Mouse (Mus musculus): ENCODE data around the gene Mkln1. TPM values are rescaled to one million over a fixed set of nuclear protein-coding genes. Genes with fewer than 3 reads are reported as not detected.

The Mkln1 gene
- total RNA-seq (2021): 100 to 1,000 TPM; 123 to 140 TPM
- long read RNA-seq, experiment 1, full-length matches to known transcripts: 45 of 75 reads
- long read RNA-seq, experiment 1, partial matches to known transcripts: 0 of 75 reads
- long read RNA-seq, experiment 1, other reads (novel, unspliced or antisense): 30 of 75 reads
- long read RNA-seq, experiment 2, full-length matches to known transcripts: 82 of 115 reads
- long read RNA-seq, experiment 2, partial matches to known transcripts: 25 of 115 reads
- long read RNA-seq, experiment 2, other reads (novel, unspliced or antisense): 8 of 115 reads

GRCm38 (mm10) chr6:31398431-31399205, at the start of gene Mkln1:
Gene Mkln1, plus strand, starts transcription at chr6:31398735.
- DNase-seq: peak; percentile 92

GRCm38 (mm10) chr6:31356444-31357191, 41.9 kb upstream of the Mkln1 start:
- DNase-seq: peak; percentile 31

DNA sequence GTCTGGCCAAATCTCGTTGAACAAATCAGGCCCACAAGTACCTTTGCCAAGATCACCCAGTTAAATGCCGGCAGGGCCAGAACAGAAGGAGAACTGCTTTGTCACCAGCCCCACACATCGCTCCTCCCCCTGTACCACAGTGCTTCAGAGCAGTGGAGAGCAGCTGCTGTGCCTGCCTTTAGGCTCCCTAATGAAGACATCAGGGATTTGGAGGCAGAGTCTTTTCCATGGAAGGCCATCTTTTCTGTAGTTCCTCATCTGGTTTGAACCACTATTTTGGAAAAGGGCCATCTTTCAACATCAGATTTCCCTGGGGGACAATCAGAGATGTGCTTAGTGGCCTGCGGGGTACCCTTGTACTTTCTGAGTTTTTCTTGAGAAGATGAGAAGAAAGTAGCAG, 41.2 kb upstream of the Mkln1 start:
- peak; percentile 73 for DNase-seq

DNA sequence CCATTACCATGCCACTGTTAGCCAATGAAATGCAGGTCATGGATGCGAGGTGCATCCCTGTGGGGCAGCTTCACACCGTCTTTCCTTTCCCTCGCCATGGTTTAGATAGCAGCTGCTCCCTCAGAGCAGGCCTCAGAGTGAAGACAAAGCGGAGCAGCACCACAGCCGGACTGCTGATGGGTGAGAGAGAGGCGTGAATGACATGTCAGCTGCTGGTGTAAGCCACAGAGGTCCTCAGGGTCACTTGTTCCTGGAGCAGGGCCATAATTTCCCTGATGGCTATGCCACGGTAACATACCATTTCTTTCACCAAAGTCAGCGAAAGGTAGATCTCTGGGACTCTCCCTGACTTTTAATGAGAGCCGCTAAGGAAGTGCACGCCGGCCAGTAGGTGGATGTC, 35.9 kb upstream of the Mkln1 start:
- no peak for DNase-seq

GRCm38 (mm10) chr6:31364399-31364798, 34.1 kb upstream of the Mkln1 start:
- DNase-seq: no peak

DNA sequence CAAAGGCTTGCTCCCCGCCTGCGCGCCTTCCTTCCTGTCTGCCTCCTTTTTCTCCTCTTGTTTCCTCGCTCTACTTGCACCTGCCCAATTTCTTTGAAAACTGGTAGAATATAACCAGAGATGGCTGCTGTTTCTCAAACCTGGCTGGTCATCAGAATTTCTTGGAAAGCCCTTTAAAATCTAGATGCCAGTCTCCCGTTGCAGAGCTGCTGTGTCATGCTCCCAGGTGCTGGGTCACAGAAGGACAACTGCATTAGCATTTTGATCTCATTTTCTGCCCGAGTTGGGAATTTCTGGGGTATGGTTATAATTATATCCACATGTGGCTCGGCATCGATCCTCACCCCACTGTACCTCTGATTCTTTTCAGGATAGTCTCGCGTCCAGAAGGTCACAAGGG, 30.6 kb upstream of the Mkln1 start:
- DNase-seq: no peak

- no peak for DNase-seq
These were observed 30.0 kb upstream of the Mkln1 start for GRCm38 (mm10) chr6:31368559-31368958.

GRCm38 (mm10) chr6:31369875-31370274, 28.7 kb upstream of the Mkln1 start:
- peak; percentile 34 for DNase-seq

DNA sequence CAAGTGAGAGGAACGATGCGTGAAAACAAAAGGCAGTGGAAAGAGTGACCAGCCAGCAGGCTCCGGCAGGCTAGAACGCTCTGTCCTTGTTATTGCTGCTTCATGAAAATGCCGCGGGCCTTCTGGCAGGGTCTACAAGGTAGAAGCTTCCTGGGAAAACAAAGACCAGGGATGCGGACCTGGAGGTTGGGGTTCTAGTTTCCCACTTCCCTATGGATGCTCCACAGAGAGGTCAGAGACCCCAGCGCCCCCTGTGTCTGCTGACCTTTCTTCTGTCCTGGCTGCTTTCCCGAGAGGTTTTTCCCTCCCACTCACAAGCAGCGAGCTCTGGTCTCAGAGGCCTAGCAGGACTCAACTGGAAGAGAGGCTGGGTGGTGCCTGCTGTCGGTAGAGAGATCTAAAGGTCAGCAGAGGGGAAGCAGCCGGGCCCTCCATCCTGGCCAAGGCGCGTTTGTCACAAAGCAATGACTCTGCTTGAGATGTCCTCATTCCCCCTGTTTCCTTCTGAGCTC, 27.9 kb upstream of the Mkln1 start:
- peak; percentile 39 for DNase-seq

- DNase-seq: peak; percentile 36
These were observed 27.4 kb upstream of the Mkln1 start for GRCm38 (mm10) chr6:31371140-31371539.

DNA sequence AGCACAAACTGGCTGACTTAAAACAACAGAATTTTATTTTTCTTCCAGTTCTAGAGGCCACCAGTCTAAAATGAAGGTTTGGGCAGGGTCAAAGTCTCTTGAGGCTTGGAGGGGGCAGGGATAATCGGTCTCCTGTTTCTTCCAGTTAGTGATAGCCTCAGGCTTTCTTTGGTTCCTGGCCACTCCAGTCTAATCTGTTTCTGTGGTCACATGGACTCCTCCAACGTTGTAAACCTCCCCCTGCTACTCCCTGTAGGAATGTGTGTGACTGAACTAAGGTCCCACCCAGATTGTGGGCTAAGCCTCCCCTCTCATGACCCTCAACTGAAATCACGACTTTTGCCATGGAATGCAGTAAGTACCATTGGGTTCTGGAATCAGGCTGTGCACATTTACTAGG, 25.9 kb upstream of the Mkln1 start:
- DNase-seq: no peak

- DNase-seq: no peak
These were observed 25.4 kb upstream of the Mkln1 start for GRCm38 (mm10) chr6:31373084-31373673.

DNA sequence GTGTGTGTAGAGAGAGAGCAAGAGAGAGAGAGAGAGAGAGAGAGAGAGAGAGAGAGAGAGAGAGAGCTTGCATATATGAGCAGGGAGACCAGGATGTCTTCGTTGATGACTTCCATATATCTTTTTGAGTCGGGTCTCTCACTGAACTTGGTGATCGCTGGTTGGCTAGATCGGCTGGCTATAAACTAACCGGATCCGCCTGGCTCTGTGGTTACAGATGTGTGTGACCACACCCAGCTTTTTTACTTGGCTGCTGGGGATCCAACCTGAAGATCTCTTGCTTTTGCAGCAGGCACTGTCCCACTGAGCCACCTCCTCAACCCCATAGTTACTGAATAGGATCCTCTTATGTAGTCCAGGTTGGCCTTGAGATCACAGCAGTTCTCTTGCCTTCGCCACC, 15.5 kb upstream of the Mkln1 start:
- DNase-seq: no peak

GRCm38 (mm10) chr6:31384794-31385193, 13.7 kb upstream of the Mkln1 start:
- DNase-seq: no peak

DNA sequence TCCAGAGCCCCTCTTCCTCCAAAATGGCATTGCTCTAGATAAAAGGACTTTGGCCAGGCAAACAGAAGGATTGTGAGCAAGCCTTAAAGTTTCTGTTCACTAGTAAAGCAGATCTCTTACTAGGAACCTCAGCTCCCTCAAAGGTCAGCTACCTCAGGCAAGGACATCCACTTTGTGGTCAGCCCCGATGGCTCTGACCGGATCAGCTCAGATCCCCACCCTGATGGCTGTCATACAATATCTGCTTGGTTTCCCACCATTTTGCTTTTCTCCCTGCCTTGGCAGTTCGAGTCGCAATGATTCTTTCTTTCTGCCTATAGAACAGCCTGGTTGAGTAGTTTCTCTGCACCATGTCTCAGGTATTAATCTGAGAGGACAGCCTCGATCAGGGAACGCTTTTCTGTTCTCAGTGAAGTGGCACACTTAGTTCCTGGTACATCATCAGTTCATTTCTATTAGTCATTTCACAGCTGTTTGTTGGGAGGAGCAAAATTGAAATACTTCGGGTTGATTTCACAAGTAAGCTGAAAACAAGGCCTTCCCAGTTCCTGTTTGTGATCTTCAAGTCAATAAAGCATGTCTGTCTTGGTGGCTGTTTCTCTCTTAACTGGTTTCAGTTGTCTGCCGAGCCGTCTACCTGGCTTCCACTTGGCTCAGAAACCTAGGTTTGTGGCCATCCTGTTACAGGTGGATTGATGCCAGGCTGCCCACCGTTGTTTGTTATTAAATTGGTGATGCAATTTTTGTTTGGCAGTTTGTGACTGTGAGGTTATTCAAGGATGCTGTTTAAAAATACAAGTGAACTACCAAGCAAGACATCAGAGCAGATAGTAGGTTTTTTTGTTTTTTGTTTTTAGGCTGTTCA, 13.0 kb upstream of the Mkln1 start:
- DNase-seq: no peak

- no peak for DNase-seq
These were observed 8.8 kb upstream of the Mkln1 start for GRCm38 (mm10) chr6:31389716-31390115.

DNA sequence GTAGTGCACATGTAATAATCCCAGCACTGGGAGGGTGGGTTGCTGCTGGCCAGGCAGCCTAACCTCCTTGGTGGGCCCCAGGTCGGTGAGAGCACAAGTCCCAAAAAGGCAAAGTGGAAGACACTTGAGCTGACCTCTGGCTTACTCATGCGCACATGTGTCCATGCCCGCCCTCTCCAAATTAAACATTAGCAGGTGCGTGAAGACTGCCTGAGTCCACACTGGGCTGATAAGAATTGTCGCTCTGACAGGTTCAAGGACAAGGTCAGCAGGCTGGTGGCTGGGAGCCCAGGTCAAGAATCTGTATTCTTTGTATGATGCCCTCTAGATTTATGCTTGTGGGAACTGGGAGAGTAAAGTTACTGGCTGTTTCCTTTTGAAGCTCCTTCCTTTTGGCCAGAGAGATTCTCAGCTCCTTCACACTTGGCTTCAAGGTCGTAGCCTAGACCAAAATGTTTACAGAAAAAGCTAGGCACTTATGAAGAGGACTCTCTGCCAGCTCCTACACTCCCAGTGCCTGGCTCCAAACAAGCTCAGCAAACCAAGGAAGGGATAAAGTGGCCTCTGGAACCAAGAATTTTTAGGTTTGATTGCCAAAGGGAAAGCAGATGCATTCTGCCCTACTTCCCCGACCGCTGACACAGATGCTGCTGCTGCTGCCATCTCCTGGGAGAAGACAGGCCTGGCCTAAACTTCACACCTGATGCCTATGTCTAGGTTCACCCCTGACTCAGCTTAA, 8.1 kb upstream of the Mkln1 start:
- DNase-seq: peak; percentile 29

DNA sequence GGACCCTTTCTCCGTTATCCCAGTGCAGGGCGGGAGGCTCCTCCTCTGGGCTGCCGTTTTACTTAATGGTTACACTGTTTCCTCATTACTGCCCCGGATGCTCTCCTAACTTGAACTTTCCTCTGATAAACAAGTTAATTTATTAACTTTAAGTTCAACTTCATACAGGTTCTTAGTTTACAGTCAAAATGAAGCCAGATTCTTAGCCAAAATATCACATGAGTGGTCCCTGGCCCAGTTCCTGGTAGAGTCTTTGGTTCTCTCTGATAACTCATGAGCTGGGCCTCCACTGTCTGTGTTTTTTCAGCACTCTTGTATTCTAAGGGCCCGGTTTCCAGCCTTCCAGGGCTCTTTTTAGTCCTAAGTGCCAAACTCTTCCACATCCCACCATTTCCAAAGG, 5.7 kb upstream of the Mkln1 start:
- no peak for DNase-seq

DNA sequence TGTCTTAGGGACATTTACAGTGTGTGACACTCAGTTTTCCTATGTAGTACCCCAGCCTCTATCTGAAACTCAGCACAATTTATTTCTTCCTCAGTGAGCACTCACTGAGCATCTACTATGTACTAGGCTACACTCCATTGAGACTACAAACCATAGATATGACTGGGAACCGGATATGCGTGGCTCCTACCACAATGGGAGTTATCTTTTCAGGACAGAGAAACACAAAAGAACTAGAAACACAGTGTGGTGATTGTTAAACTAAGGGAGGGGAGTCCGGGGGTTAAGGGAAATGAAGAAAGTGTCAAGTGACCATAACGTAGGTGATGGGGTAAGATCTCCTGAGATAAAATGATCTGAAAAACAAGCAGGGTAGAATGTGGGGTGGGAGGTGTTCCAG, 2.4 kb upstream of the Mkln1 start:
- no peak for DNase-seq

GRCm38 (mm10) chr6:31397308-31397707, 1.2 kb upstream of the Mkln1 start:
- DNase-seq: no peak
